Mouse (Mus musculus): ENCODE data around the gene Gigyf2. TPM values are rescaled to one million over a fixed set of nuclear protein-coding genes. Genes with fewer than 3 reads are reported as not detected.

Gigyf2 gene
- polyA plus RNA-seq (2017; shearing (Covaris generic)): 69.7 TPM

DNA sequence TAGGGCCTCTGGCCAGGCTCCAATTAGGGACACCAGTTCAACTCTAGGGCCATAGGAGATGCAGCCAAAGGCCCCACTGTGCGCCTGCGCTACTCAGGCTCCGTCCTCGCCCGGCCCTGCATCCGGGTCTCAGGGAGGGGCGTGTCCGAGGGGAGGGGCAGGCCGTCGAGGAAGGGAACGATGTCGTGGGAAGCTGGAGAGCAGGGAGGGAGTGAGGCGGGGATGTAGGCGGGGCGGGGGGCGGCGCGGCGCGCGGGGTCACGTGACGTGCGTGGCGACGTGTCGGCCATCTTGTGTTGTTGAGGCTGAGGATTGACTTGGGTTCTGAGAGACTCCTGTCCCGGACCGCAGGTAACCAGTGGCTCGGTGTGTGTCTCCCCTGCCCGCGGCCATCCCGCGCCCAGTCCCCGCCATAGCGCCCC, at the start of gene Gigyf2:
TSS of gene Gigyf2 (plus strand) at position 257 of the 422 bp plus-strand sequence.

GRCm38 (mm10) chr1:87394594-87394993, 67.8 kb downstream of the Gigyf2 start, which contains the start of gene Kcnj13:
TSS of gene Kcnj13 (minus strand) at chr1:87394729.

GRCm38 (mm10) chr1:87469971-87470370, 143.2 kb downstream of the Gigyf2 start, which contains the start of gene Snorc:
TSS of gene Snorc (plus strand) at chr1:87470271.

Other genes with a start within 250 kb of the Gigyf2 start
- gene Alppl2, start 237.1 kb upstream of the Gigyf2 start, polyA plus RNA-seq (2017; shearing (Covaris generic)): not detected
- not detected for gene Alpi, start 225.4 kb upstream of the Gigyf2 start, polyA plus RNA-seq (2017; shearing (Covaris generic))
- gene Akp3, start 202.0 kb upstream of the Gigyf2 start, polyA plus RNA-seq (2017; shearing (Covaris generic)): not detected
- gene Ecel1, start 170.5 kb upstream of the Gigyf2 start, polyA plus RNA-seq (2017; shearing (Covaris generic)): 0.45 TPM
- not detected for gene Prss56, start 143.7 kb upstream of the Gigyf2 start, polyA plus RNA-seq (2017; shearing (Covaris generic))
- not detected for gene Chrnd, start 136.4 kb upstream of the Gigyf2 start, polyA plus RNA-seq (2017; shearing (Covaris generic))
- gene Chrng, start 122.3 kb upstream of the Gigyf2 start, polyA plus RNA-seq (2017; shearing (Covaris generic)): not detected
- gene Eif4e2, start 113.1 kb upstream of the Gigyf2 start, polyA plus RNA-seq (2017; shearing (Covaris generic)): 139 TPM
- not detected for gene Efhd1, start 62.6 kb upstream of the Gigyf2 start, polyA plus RNA-seq (2017; shearing (Covaris generic))
- gene Kcnj13, start 67.7 kb downstream of the Gigyf2 start, polyA plus RNA-seq (2017; shearing (Covaris generic)): 0.75 TPM
- gene Snorc, start 143.3 kb downstream of the Gigyf2 start, polyA plus RNA-seq (2017; shearing (Covaris generic)): not detected
- not detected for gene Neu2, start 182.9 kb downstream of the Gigyf2 start, polyA plus RNA-seq (2017; shearing (Covaris generic))
- not detected for gene Ngef, start 246.9 kb downstream of the Gigyf2 start, polyA plus RNA-seq (2017; shearing (Covaris generic))

Data from activated CD4-positive, CD25-positive, alpha-beta regulatory T cell, adult 9 weeks (primary cell).